Mouse (Mus musculus) forebrain, embryonic 15.5 days (tissue): ENCODE data around the gene 2310034G01Rik. TPM values are rescaled to one million over a fixed set of nuclear protein-coding genes. Genes with fewer than 3 reads are reported as not detected.
A peak's percentile ranks its signal among the peaks of the same experiment; 100 is the strongest.

Experiments
- ATAC-seq: fragments of 200-750 bp; cut with Nextera tagmentation; replicated peaks from 2 replicates; pipeline ENCODE4 v1.8.0; 2017; ENCODE audit warnings: mild to moderate bottlenecking, moderate TSS enrichment, moderate library complexity
- H3K27ac ChIP-seq: fragments of 300-500 bp; sonication (generic); replicated peaks from 2 replicates; pipeline ENCODE4 v1.5.1; 2015; ENCODE audit warnings: mild to moderate bottlenecking, inconsistent platforms
- H3K27me3 ChIP-seq: fragments of 300-500 bp; sonication (generic); 2 replicates; pipeline ENCODE4 v1.6.1; 2015; ENCODE audit warnings: inconsistent platforms
- H3K36me3 ChIP-seq: fragments of 300-500 bp; sonication (generic); 2 replicates; pipeline ENCODE4 v1.6.1; 2015; ENCODE audit warnings: mild to moderate bottlenecking, inconsistent platforms
- H3K4me1 ChIP-seq: fragments of 300-500 bp; sonication (generic); 2 replicates; pipeline ENCODE4 v1.6.1; 2015; ENCODE audit warnings: inconsistent platforms
- H3K4me2 ChIP-seq: fragments of 300-500 bp; sonication (generic); replicated peaks from 2 replicates; pipeline ENCODE4 v1.6.1; 2015; ENCODE audit warnings: mild to moderate bottlenecking, inconsistent platforms
- H3K4me3 ChIP-seq: fragments of 300-500 bp; sonication (generic); 2 replicates; pipeline ENCODE4 v1.5.1; 2015; ENCODE audit warnings: mild to moderate bottlenecking, inconsistent platforms
- H3K9ac ChIP-seq: fragments of 300-500 bp; sonication (generic); replicated peaks from 2 replicates; pipeline ENCODE4 v1.6.1; 2015; ENCODE audit warnings: mild to moderate bottlenecking, inconsistent platforms
- H3K9me3 ChIP-seq: fragments of 300-500 bp; sonication (generic); 2 replicates; pipeline ENCODE4 v1.6.1; 2016; ENCODE audit warnings: inconsistent platforms
- WGBS: fragments of 180-500 bp; shearing (Covaris S2); methylation state at CpG from one replicate; pipeline ENCODE4 v1.1.7; 2015; ENCODE audit warnings: mixed read lengths; 5-methylcytosine and 5-hydroxymethylcytosine counted together
- polyA plus RNA-seq: library from polyadenylated mRNA; unstranded; fragments of >200 nt; fragmentation: Nextera tagmentation; extraction: Ambion mirVana; gene quantifications from 2 replicates; pipeline ENCODE4 v1.2.1, GENCODE M21; 2015

The 2310034G01Rik gene
- 2.5 and 2.6 TPM in 2 replicates for polyA plus RNA-seq

- H3K27me3 ChIP-seq, result 0 out of 2 replicates have a peak, but pooled peaks cover 7% of the 10 kb centered on the region
- WGBS, result 50% methylated on average over 10 of the region's 10 CpGs
- H3K9ac ChIP-seq, result peak within 1 kb of the TSS; percentile 92
- H3K4me3 ChIP-seq, result peak within 1 kb of the TSS; percentile 75
- H3K36me3 ChIP-seq, result no peaks in the 10 kb centered on the region
- peaks cover 19% of the 10 kb centered on the region for H3K4me1 ChIP-seq
- peak within 1 kb of the TSS; percentile 90 for H3K4me2 ChIP-seq
- H3K27ac ChIP-seq, result peak within 1 kb of the TSS; percentile 93
- H3K9me3 ChIP-seq, result no peaks in the 10 kb centered on the region
- ATAC-seq, result no peak
Measured at GRCm38 (mm10) chr19:46350168-46350932, at the start of gene 2310034G01Rik. TSS of gene 2310034G01Rik (minus strand) at chr19:46350302.

GRCm38 (mm10) chr19:46399886-46400285 is 49.8 kb upstream of the 2310034G01Rik start:
- H3K4me1 ChIP-seq, result peaks cover 30% of the 10 kb centered on the region
- no peak overlapping the region for H3K4me3 ChIP-seq
- ATAC-seq, result no peak
- 68% methylated on average over 7 of the region's 7 CpGs for WGBS
- H3K9me3 ChIP-seq, result no peaks in the 10 kb centered on the region
- peaks cover 14% of the 10 kb centered on the region for H3K36me3 ChIP-seq
- H3K27me3 ChIP-seq, result no peaks in the 10 kb centered on the region
- no peak overlapping the region; the same call in 1 of the 2 replicates for H3K9ac ChIP-seq
- no peak overlapping the region for H3K27ac ChIP-seq
- no peak overlapping the region for H3K4me2 ChIP-seq

GRCm38 (mm10) chr19:46399372-46399771 is 49.3 kb upstream of the 2310034G01Rik start:
- peak overlapping the region; percentile 13; the same call in 1 of the 2 replicates for H3K9ac ChIP-seq
- peaks cover 33% of the 10 kb centered on the region for H3K4me1 ChIP-seq
- no peak for ATAC-seq

GRCm38 (mm10) chr19:46398401-46398800 is 48.3 kb upstream of the 2310034G01Rik start:
- H3K4me1 ChIP-seq, result peaks cover 42% of the 10 kb centered on the region
- no peaks in the 10 kb centered on the region for H3K27me3 ChIP-seq
- H3K4me2 ChIP-seq, result peak overlapping the region; percentile 94
- WGBS, result 41% methylated on average over 3 of the region's 3 CpGs
- H3K36me3 ChIP-seq, result peaks cover 8% of the 10 kb centered on the region
- H3K9me3 ChIP-seq, result no peaks in the 10 kb centered on the region
- ATAC-seq, result no peak
- H3K27ac ChIP-seq, result no peak overlapping the region
- peak overlapping the region; percentile 84; the same call in 1 of the 2 replicates for H3K9ac ChIP-seq
- H3K4me3 ChIP-seq, result peak overlapping the region; percentile 93

More at GRCm38 (mm10) chr19:46399372-46399771, 49.3 kb upstream of the 2310034G01Rik start:
- no peaks in the 10 kb centered on the region for H3K27me3 ChIP-seq
- no peak overlapping the region for H3K4me2 ChIP-seq
- 89% methylated on average over 6 of the region's 6 CpGs for WGBS
- H3K36me3 ChIP-seq, result peaks cover 14% of the 10 kb centered on the region
- no peak overlapping the region for H3K27ac ChIP-seq
- H3K4me3 ChIP-seq, result no peak overlapping the region
- H3K9me3 ChIP-seq, result no peaks in the 10 kb centered on the region

GRCm38 (mm10) chr19:46397436-46398001 is 47.4 kb upstream of the 2310034G01Rik start:
- Histone ChIP-seq H3K4me2 (peak overlapping the region; percentile 94), H3K9me3 (no peaks in the 10 kb centered on the region), H3K4me3 (peak overlapping the region; percentile 93), H3K36me3 (no peaks in the 10 kb centered on the region), H3K27me3 (no peaks in the 10 kb centered on the region), H3K4me1 (peaks cover 45% of the 10 kb centered on the region), H3K9ac (peak overlapping the region; percentile 84), H3K27ac (peak overlapping the region; percentile 88)
- ATAC-seq, result no peak
- under 1% methylated on average over 19 of the region's 19 CpGs for WGBS

GRCm38 (mm10) chr19:46396686-46397435 is 46.8 kb upstream of the 2310034G01Rik start, which contains the start of gene Sufu:
TSS of gene Sufu (plus strand) at chr19:46396896.
- WGBS, result 1% methylated on average over 57 of the region's 57 CpGs
- Histone ChIP-seq H3K27ac (peak within 1 kb of the TSS; percentile 93), H3K4me3 (peak within 1 kb of the TSS; percentile 93), H3K36me3 (no peaks in the 10 kb centered on the region), H3K9me3 (no peaks in the 10 kb centered on the region), H3K4me1 (peaks cover 45% of the 10 kb centered on the region), H3K27me3 (no peaks in the 10 kb centered on the region), H3K9ac (peak within 1 kb of the TSS; percentile 94), H3K4me2 (peak within 1 kb of the TSS; percentile 94)
- peak; percentile 79 for ATAC-seq

- no peaks in the 10 kb centered on the region for H3K27me3 ChIP-seq
- H3K9ac ChIP-seq, result peak overlapping the region; percentile 94
- peaks cover 45% of the 10 kb centered on the region for H3K4me1 ChIP-seq
- H3K36me3 ChIP-seq, result no peaks in the 10 kb centered on the region
- peak overlapping the region; percentile 94 for H3K4me2 ChIP-seq
- ATAC-seq, result no peak
- no peaks in the 10 kb centered on the region for H3K9me3 ChIP-seq
- 14% methylated on average over 8 of the region's 8 CpGs for WGBS
- peak overlapping the region; percentile 92 for H3K4me3 ChIP-seq
- H3K27ac ChIP-seq, result peak overlapping the region; percentile 93
Measured at GRCm38 (mm10) chr19:46396109-46396508, 46.0 kb upstream of the 2310034G01Rik start.

- WGBS, result under 1% methylated on average over 51 of the region's 51 CpGs
- peak within 1 kb of the TSS; percentile 93 for H3K27ac ChIP-seq
- no peaks in the 10 kb centered on the region for H3K36me3 ChIP-seq
- H3K4me2 ChIP-seq, result peak within 1 kb of the TSS; percentile 94
- H3K4me1 ChIP-seq, result peaks cover 49% of the 10 kb centered on the region
- peak within 1 kb of the TSS; percentile 93 for H3K4me3 ChIP-seq
- no peaks in the 10 kb centered on the region for H3K9me3 ChIP-seq
- peak within 1 kb of the TSS; percentile 94 for H3K9ac ChIP-seq
- ATAC-seq, result peak; percentile 97
- no peaks in the 10 kb centered on the region for H3K27me3 ChIP-seq
Measured at GRCm38 (mm10) chr19:46395109-46396009, 45.3 kb upstream of the 2310034G01Rik start, which contains the start of gene Actr1a. TSS of gene Actr1a (minus strand) at chr19:46395748.

GRCm38 (mm10) chr19:46394712-46395108 is 44.6 kb upstream of the 2310034G01Rik start:
- 8% methylated on average over 10 of the region's 10 CpGs for WGBS

GRCm38 (mm10) chr19:46392018-46392417 is 41.9 kb upstream of the 2310034G01Rik start:
- H3K27me3 ChIP-seq, result no peaks in the 10 kb centered on the region
- WGBS, result 38% methylated on average over 4 of the region's 4 CpGs
- no peak overlapping the region for H3K27ac ChIP-seq
- no peak overlapping the region for H3K4me2 ChIP-seq
- peaks cover 9% of the 10 kb centered on the region for H3K36me3 ChIP-seq
- ATAC-seq, result no peak
- H3K4me3 ChIP-seq, result no peak overlapping the region
- H3K9ac ChIP-seq, result no peak overlapping the region
- no peaks in the 10 kb centered on the region for H3K9me3 ChIP-seq
- peaks cover 28% of the 10 kb centered on the region for H3K4me1 ChIP-seq

More at GRCm38 (mm10) chr19:46394712-46395108, 44.6 kb upstream of the 2310034G01Rik start:
- H3K27ac ChIP-seq, result no peak overlapping the region
- peak overlapping the region; percentile 91 for H3K4me2 ChIP-seq
- no peaks in the 10 kb centered on the region for H3K9me3 ChIP-seq
- ATAC-seq, result no peak
- H3K27me3 ChIP-seq, result no peaks in the 10 kb centered on the region
- H3K9ac ChIP-seq, result peak overlapping the region; percentile 52
- peaks cover 49% of the 10 kb centered on the region for H3K4me1 ChIP-seq
- H3K36me3 ChIP-seq, result peaks cover 3% of the 10 kb centered on the region; the same call in 1 of the 2 replicates
- H3K4me3 ChIP-seq, result peak overlapping the region; percentile 92

- Histone ChIP-seq H3K36me3 (peaks cover 24% of the 10 kb centered on the region), H3K27me3 (no peaks in the 10 kb centered on the region), H3K9me3 (no peaks in the 10 kb centered on the region), H3K4me2 (no peak overlapping the region), H3K27ac (no peak overlapping the region), H3K4me1 (peaks cover 20% of the 10 kb centered on the region), H3K4me3 (no peak overlapping the region), H3K9ac (no peak overlapping the region)
- no peak for ATAC-seq
- WGBS, result 81% methylated on average over 5 of the region's 5 CpGs
Measured at GRCm38 (mm10) chr19:46389872-46390271, 39.8 kb upstream of the 2310034G01Rik start.
